Mouse (Mus musculus) right cerebral cortex, postnatal 10 days (tissue): ENCODE results near the gene B3galnt1.
"Not testable (repeated sequence)": the region's sequence is repeated elsewhere in the genome, so short reads cannot be mapped to it uniquely, and the experiment has no call there.

ENCODE experiments used
- DNase-seq, 2 experiments: peaks; one replicate each; pipeline ENCODE4 v3.0.0; 2021; ENCODE audit warnings: low spot score in 2 of 2

The B3galnt1 gene

DNA sequence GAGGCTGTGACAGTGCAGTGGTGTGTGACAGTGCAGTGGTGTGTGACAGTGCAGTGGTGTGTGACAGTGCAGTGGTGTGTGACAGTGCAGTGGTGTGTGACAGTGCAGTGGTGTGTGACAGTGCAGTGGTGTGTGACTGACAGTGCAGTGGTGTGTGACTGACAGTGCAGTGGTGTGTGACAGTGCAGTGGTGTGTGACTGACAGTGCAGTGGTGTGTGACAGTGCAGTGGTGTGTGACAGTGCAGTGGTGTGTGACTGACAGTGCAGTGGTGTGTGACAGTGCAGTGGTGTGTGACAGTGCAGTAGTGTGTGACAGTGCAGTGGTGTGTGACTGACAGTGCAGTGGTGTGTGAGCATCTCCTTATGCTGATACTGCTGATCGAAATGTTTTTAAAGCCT lies 33.2 kb downstream of the B3galnt1 start:
- DNase-seq = not testable (repeated sequence)

- DNase-seq = no peak
These were observed 35.4 kb downstream of the B3galnt1 start for GRCm38 (mm10) chr3:69563406-69563805.

- DNase-seq = no peak
These were observed 37.1 kb downstream of the B3galnt1 start for GRCm38 (mm10) chr3:69561686-69562085.

DNA sequence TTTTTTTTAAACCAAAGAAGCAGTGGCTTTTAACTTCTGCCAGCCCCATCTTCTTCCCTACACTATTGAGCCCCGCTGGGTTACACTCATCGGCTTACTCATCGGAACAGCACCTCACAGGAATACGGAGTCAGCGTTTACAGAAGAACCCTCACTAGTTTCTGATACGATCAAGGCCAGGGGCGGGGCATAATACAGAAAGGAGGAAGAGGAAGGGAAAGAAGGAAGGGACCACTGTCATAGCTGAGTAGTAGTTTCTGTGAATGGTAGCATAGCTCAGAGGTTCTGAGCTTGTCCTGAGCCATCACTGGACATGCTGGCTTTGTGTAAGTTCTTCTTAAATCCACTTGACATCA lies 38.8 kb downstream of the B3galnt1 start:
- no peak for DNase-seq

- DNase-seq = no peak
These were observed 39.3 kb downstream of the B3galnt1 start for GRCm38 (mm10) chr3:69559316-69559974.

DNA sequence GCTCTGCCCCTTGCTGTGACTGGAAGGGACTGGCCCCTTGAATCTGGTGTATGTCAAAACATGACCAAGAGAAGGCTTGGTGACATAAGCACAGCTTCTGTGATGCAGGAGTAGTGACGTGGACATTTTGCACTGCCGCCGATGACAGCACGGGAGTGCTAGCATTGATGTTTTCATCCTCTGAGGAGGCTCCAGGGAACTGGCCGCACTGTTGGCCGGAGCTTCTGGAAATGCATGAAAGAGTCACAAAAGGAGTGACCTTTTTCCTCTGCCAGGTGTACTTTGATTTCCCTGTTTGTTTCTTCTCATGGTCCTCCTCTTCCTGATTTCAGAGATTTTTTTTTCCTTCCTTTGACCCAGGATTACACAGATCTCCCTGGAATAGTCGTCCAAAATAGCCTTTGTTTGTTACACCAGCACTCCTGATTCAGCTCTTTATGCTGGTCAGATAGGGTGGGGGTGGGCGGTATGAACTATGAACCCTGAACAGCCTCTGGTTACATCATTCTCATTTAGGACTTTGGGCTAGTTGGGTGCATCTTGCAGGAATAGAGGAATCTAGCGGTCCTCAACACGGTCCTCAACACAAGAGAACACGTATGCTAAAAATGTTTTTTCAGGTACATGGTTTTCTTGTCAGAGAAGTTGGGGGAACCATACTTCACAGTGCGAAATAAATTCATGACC lies 42.5 kb downstream of the B3galnt1 start:
- no peak for DNase-seq

GRCm38 (mm10) chr3:69555511-69555910 lies 43.2 kb downstream of the B3galnt1 start:
- DNase-seq = no peak

GRCm38 (mm10) chr3:69549602-69550001 lies 49.2 kb downstream of the B3galnt1 start:
- DNase-seq = no peak

- no peak for DNase-seq
These were observed 49.9 kb downstream of the B3galnt1 start for GRCm38 (mm10) chr3:69548704-69549455.

GRCm38 (mm10) chr3:69545017-69545416 lies 53.7 kb downstream of the B3galnt1 start:
- DNase-seq = no peak

DNA sequence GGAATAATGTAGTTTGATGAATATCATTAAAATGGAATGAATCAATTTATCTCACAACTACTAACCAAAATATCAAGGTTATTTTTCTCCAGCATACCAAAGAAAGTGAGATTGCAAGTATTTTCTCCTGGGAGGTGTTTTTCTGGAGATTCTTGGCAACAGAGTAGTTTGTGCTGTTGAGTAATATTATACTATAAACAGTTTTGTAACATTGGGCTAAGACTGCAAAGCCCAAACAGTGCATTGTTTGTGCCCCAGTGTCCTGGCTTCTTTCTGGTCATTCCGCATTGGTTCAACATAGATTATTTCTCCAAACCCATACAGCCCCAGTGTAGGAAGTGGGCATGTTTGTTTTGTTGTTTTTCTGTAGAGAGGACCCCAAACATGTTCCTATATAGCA lies 55.0 kb downstream of the B3galnt1 start:
- no peak for DNase-seq

DNA sequence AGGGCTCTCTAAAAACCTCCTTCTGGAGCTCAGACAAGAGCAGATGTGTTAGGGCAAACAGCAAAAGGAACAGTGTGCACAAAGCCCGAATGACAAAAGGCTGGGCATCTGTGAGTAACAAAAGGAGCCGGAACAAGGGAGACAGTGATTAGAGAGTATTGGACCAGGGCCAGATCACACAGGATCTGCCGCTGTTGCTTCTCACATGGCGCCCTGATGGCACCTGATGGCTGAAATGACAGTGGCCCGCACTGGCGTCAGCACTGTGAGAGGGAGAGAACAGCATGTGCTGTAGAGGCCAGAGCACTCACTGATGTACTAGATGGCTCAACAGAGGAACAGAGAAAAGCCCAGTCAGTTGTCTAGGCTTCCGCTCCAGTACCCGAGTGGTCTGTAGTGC lies 55.8 kb downstream of the B3galnt1 start:
- DNase-seq = peak in 1 of 2 experiments; percentile 44

DNA sequence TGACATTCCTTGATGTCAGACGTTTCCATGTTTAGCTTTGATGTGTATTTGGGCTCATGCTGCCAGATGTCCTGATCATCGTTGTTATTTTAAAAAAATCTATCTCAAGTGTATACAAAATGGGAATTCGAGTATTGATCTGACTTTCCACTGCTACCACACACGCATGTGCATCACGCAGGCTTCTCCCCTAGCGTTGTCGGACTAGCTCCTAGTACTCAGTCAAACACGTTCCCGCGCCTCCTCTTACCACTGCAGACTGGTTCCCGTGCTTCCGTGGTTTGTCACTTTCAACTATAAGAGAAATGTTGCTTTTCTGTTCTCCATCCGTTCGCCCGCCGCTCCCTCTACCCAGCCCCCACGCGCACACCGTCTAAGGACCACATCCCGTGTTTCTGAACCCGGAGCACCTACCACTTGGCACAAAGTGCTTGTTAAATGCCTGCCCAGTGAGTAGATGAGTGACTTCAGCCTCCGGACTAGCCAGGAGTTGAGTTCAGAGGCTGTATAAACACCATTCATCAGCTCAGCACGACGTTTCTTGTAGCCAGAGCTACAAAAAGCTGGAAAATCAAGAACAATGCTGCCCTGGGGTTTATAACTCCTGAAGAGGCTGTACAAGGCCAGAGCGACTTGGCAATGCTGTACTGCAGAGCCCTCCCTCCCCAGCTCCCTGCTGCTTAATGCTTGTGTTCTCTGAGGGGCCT lies 62.7 kb downstream of the B3galnt1 start:
- DNase-seq = peak; percentile 42 to 52

- peak in 1 of 2 experiments; percentile 58 for DNase-seq
These were observed 63.3 kb downstream of the B3galnt1 start for GRCm38 (mm10) chr3:69535486-69535885.

DNA sequence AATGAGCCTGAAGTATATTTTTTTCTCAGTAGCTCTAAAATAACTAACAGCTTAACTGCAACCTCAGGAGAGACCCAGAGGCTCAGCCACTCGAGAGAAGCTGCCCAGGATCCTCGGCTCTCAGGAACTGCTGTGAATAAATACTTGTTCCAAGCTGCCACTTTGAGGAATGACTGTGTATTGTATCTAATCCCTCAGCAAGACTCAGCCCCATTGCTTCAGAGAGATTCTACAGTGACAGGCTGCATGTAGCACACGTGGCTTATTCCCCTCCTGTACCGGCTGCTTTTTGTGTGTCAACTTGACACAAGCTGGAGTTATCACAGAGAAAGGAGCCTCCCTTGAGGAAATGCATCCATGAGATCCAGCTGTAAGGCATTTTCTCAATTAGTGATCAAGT lies 66.1 kb downstream of the B3galnt1 start:
- DNase-seq = no peak

GRCm38 (mm10) chr3:69531511-69531910 lies 67.2 kb downstream of the B3galnt1 start:
- DNase-seq = no peak

GRCm38 (mm10) chr3:69529576-69529975 lies 69.2 kb downstream of the B3galnt1 start:
- DNase-seq = no peak

GRCm38 (mm10) chr3:69527384-69527783 lies 71.4 kb downstream of the B3galnt1 start:
- no peak for DNase-seq

- no peak for DNase-seq
These were observed 73.7 kb downstream of the B3galnt1 start for GRCm38 (mm10) chr3:69525072-69525529.

GRCm38 (mm10) chr3:69524356-69525071 lies 74.2 kb downstream of the B3galnt1 start:
- no peak for DNase-seq
